Mouse (Mus musculus): ENCODE results near the gene Tbc1d14. TPM values are rescaled to one million over a fixed set of nuclear protein-coding genes. Genes with fewer than 3 reads are reported as not detected.

Gene Tbc1d14
- polyA plus RNA-seq, 1 experiment from 2014 or later, result 38.2 TPM

DNA sequence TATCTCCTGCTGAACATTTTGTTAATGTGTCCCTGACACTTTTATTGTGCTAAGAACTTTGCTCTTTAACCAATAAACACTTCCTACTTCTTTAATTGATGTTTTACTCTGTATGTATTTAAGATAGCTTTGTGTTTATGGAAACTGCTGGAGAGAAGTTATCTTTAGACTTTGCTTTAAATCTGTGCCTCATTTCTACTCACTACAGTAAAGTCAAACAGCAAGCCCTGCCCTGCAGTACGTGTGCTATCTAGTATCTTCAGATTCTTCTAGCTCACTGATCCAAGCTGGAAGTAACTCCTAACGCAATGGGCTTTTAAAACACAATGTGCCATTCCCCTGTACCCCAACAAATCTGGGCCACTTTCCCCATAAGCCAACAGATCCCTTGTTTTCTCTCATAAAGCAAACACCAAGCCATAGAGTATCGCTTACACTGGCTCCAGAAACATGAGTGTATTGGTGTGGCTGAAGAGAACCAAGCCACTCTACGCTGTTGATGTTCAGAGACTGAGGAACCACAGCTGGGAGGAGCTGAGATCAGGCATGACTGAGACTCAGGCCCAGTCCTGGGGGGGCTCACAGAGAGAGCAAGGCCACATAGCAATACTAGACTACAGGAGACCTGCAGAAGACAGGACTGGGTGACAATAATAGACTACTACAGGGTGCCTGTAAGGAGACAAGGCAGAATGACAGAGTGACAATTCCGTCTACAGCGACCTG is 33.4 kb downstream of the Tbc1d14 start:
- no peaks in the 10 kb centered on the region for H3K27me3 ChIP-seq (ENCODE audit: low read depth, poor library complexity, severe bottlenecking)
- no peaks in the 10 kb centered on the region for H3K4me1 ChIP-seq
- H3K36me3 ChIP-seq, result no peaks in the 10 kb centered on the region
- H3K9me3 ChIP-seq (replicated peaks), result no peaks in the 10 kb centered on the region
- no peak overlapping the region for H3K4me3 ChIP-seq
- 93% methylated on average over 6 of the region's 6 CpGs for WGBS
- no peak for DNase-seq (ENCODE audit: low spot score)
- H3K27ac ChIP-seq, result no peak overlapping the region

DNA sequence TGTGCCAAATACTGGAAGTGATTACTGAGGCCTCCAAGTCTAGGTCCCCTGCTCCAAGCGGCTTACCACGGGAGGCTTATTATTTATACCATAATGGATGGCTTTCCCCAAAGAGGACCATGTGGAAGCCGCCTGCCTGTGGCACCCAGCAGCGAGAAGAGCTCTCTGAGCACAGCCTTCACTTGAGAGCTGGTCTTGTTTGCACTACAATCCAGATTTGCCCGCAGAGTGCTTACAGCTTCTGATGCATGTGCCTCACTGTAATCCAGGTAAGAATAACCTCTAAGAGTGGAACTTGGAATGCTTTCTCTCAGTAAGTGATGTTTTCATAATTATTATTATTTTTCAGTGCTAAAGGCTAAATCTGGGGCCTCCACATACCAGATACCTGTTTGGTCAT is 34.0 kb downstream of the Tbc1d14 start:
- Histone ChIP-seq H3K4me3 (no peak overlapping the region), H3K9me3 (replicated peaks) (no peaks in the 10 kb centered on the region), H3K4me1 (no peaks in the 10 kb centered on the region), H3K36me3 (no peaks in the 10 kb centered on the region), H3K27ac (no peak overlapping the region), H3K27me3 (ENCODE audit: low read depth, poor library complexity, severe bottlenecking) (no peaks in the 10 kb centered on the region)
- WGBS, result 89% methylated on average over 5 of the region's 5 CpGs
- DNase-seq (ENCODE audit: low spot score), result no peak

DNA sequence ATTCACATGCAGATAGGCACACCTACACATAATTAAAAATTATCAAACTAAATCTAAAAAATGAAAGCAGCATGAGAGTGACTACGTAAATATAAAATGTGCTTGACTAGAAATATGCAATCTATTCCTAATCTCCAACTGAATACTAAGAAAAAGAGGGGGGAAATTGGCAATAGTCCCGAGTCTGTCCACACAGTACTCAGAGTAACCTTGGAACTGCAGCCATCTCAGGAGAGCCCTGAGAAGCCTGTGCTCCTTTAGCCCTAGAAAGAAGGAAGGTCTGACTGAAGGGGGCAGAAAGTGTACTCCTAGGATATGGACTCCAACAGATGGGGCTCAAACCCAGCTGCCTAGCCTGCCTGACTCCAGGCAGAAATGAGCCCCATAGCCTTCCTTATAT is 34.5 kb downstream of the Tbc1d14 start:
- 95% methylated on average over 2 of the region's 2 CpGs for WGBS

DNA sequence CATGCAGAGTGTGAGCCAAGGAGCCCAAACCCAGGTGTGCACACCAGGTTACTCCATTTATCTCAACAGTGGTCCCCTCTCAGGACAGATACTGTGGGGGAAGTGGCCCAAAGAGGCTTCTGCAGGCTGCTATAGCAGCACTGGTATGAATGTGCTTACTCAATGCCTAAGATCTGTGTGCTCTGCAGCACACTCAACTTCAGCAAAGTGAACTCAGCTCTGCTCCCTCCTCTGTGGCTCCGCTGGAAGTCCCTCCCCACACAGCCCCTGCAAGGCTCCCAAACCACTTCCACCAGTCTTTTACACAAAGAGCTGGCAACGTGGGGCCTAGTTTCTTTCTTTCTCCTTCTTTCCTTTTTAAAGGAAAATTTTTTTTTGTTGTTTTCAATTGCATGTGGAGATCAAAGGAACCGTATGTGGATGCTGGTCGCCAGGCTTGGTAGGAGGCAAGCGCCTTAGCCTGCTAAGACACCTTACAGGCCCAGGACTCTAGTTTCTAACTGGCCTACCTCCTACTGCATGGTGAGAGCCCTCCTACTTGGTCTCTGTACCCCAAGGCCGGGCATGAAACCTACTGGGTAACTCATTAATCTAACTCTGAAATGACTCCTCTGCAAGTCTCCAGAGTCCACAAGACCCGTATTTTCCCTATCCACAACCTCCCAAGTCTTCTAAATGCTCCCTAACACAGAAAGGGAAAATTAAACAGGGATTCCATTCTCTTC is 35.3 kb downstream of the Tbc1d14 start:
- no peaks in the 10 kb centered on the region for H3K27me3 ChIP-seq (ENCODE audit: low read depth, poor library complexity, severe bottlenecking)
- 53% methylated on average over 7 of the region's 7 CpGs for WGBS
- no peak for DNase-seq (ENCODE audit: low spot score)
- H3K27ac ChIP-seq, result no peak overlapping the region
- no peaks in the 10 kb centered on the region for H3K4me1 ChIP-seq
- no peaks in the 10 kb centered on the region for H3K36me3 ChIP-seq
- H3K4me3 ChIP-seq, result no peak overlapping the region
- no peaks in the 10 kb centered on the region for H3K9me3 ChIP-seq (replicated peaks)

More for the DNA sequence above, 34.5 kb downstream of the Tbc1d14 start:
- Histone ChIP-seq H3K4me1 (no peaks in the 10 kb centered on the region), H3K36me3 (no peaks in the 10 kb centered on the region), H3K4me3 (no peak overlapping the region), H3K27me3 (ENCODE audit: low read depth, poor library complexity, severe bottlenecking) (no peaks in the 10 kb centered on the region), H3K27ac (no peak overlapping the region), H3K9me3 (replicated peaks) (no peaks in the 10 kb centered on the region)
- DNase-seq (ENCODE audit: low spot score), result no peak

DNA sequence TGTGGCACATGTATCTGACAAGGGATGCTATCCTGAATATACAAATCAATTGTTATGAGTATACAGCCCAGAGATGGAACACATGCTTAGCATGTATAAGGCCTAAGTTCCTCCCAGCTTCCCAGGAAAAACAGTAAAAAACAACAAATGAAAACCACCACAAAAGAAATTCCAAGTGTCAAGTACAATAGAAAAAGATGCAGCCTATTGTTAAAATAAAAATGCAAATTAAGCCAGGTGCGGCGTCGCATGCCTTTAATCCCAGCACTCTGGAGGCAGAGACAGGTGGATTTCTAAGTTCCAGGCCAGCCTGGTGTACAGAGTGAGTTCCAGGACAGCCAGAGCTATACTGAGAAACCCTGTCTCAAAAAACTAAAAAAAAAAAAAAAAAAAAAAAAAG is 36.2 kb downstream of the Tbc1d14 start:
- Histone ChIP-seq H3K27ac (no peak overlapping the region), H3K27me3 (ENCODE audit: low read depth, poor library complexity, severe bottlenecking) (no peaks in the 10 kb centered on the region), H3K36me3 (no peaks in the 10 kb centered on the region), H3K9me3 (replicated peaks) (no peaks in the 10 kb centered on the region), H3K4me3 (no peak overlapping the region), H3K4me1 (no peaks in the 10 kb centered on the region)
- 76% methylated on average over 3 of the region's 3 CpGs for WGBS
- DNase-seq (ENCODE audit: low spot score), result no peak

DNA sequence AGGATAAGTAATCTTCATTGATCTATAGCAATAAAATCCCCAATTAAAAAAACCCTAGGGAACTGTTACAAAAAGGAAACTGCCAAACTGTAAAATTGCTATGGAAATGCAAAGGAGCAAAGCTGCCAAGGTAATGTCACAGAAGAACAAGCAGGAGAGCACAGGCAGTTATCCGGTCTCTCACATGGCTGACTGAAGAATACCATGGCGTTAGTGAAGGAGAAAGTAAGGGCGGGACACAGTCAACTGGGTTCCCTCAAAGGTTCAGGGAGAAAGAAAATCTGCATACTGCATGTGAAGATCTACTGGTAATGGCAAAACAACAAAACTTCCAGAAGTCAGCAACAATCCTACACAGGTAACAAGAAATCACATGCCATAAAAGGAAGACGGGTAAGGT is 36.8 kb downstream of the Tbc1d14 start:
- 83% methylated on average over 4 of the region's 4 CpGs for WGBS
- no peak overlapping the region for H3K27ac ChIP-seq
- no peak overlapping the region for H3K4me3 ChIP-seq
- no peaks in the 10 kb centered on the region for H3K9me3 ChIP-seq (replicated peaks)
- H3K4me1 ChIP-seq, result no peaks in the 10 kb centered on the region
- H3K27me3 ChIP-seq (ENCODE audit: low read depth, poor library complexity, severe bottlenecking), result no peaks in the 10 kb centered on the region
- DNase-seq (ENCODE audit: low spot score), result no peak
- H3K36me3 ChIP-seq, result no peaks in the 10 kb centered on the region

DNA sequence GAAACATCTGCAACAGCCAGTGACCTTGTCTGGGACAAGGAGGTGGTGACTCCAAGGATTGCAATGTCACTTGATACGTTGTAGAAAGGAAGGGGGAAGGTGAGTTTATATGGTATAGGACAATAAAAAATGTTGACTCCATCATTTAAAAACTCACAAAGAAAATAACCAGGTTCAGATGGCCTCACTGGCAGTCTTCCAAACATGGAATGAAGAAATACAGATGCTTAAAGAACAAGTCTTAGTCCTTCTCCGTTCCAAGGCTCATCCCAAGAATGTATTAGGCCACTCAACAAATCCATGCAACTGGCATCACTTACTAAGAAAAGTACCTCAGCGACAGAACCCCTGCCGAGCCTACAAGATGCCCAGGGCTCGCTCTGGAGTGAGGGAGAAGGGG is 38.6 kb downstream of the Tbc1d14 start:
- no peak overlapping the region for H3K27ac ChIP-seq
- no peak for DNase-seq (ENCODE audit: low spot score)
- no peak overlapping the region for H3K4me3 ChIP-seq
- no peaks in the 10 kb centered on the region for H3K9me3 ChIP-seq (replicated peaks)
- no peaks in the 10 kb centered on the region for H3K27me3 ChIP-seq (ENCODE audit: low read depth, poor library complexity, severe bottlenecking)
- no peaks in the 10 kb centered on the region for H3K4me1 ChIP-seq
- no peaks in the 10 kb centered on the region for H3K36me3 ChIP-seq
- WGBS, result 79% methylated on average over 5 of the region's 5 CpGs

DNA sequence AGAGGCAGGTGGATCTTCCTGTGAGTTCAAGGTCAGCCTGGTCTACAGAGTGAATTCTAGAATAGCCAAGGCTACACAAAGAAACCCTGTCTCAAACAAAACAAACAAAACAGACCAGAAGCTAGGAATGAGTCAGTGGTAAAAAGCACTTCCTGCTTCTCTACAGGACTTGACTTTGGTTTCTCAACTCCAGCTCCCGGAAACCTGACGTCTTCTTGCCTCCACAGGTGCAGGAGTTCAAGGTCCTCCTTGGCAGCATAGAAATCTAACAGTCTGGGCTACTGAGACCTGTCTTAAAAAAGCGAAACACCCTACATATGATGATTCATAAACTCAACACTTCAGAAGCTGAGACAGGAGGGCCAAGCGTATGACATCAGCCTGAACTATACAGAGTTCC is 39.2 kb downstream of the Tbc1d14 start:
- no peaks in the 10 kb centered on the region for H3K9me3 ChIP-seq (replicated peaks)
- 83% methylated on average over 4 of the region's 4 CpGs for WGBS
- no peak overlapping the region for H3K4me3 ChIP-seq
- no peak for DNase-seq (ENCODE audit: low spot score)
- no peaks in the 10 kb centered on the region for H3K4me1 ChIP-seq
- H3K27ac ChIP-seq, result no peak overlapping the region
- no peaks in the 10 kb centered on the region for H3K36me3 ChIP-seq
- no peaks in the 10 kb centered on the region for H3K27me3 ChIP-seq (ENCODE audit: low read depth, poor library complexity, severe bottlenecking)

DNA sequence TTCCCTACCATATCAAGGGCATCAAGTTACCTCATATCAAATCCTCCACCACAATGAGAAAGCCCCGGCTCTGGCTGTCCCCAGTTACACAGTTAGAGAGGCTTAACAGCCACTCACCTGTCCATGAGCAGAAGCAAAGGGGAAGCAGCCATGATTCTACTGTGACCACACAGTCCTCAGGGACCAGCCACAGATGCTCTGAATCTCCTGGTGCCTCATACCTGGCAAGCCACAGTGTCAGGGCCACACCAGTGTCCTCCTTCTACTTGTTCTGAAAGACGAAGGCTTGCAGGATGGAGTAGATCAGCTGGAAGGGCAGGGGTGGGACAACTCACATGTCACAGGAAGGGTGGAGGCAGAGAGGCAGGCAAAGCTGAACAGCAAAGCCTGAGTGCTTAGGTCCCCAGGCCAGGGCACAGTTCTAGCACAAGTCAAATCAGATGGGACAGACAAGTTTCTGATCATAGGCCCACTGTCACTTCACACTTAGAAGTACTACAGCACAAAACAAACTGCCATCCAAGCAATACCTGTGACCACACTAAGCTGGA is 39.9 kb downstream of the Tbc1d14 start:
- Histone ChIP-seq H3K27me3 (ENCODE audit: low read depth, poor library complexity, severe bottlenecking) (no peaks in the 10 kb centered on the region), H3K27ac (no peak overlapping the region), H3K4me3 (no peak overlapping the region), H3K36me3 (no peaks in the 10 kb centered on the region), H3K9me3 (replicated peaks) (no peaks in the 10 kb centered on the region), H3K4me1 (no peaks in the 10 kb centered on the region)
- WGBS, result 79% methylated on average over 2 of the region's 2 CpGs
- no peak for DNase-seq (ENCODE audit: low spot score)

DNA sequence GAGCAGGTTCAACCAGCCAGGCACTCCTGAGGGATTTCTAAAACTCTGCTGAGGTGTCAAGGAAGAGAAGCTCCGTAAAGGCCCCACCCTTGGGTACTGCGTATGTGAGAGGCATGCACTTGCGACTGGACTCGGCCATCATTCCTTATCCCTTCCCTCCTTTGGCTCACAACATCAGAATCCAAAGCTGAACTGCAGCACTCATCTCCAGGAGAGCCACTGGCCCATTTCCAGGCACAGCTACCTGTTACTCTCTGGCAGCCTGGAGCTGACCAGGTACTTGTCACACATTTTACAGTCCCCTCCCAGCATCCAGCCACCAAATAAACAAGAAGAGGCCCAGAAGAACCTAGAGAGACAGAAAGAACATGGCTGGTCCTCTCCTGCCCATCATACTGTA is 40.7 kb downstream of the Tbc1d14 start:
- Histone ChIP-seq H3K9me3 (replicated peaks) (no peaks in the 10 kb centered on the region), H3K36me3 (no peaks in the 10 kb centered on the region), H3K4me3 (no peak overlapping the region), H3K27me3 (ENCODE audit: low read depth, poor library complexity, severe bottlenecking) (no peaks in the 10 kb centered on the region), H3K4me1 (no peaks in the 10 kb centered on the region), H3K27ac (no peak overlapping the region)
- DNase-seq (ENCODE audit: low spot score), result no peak
- 96% methylated on average over 4 of the region's 4 CpGs for WGBS

DNA sequence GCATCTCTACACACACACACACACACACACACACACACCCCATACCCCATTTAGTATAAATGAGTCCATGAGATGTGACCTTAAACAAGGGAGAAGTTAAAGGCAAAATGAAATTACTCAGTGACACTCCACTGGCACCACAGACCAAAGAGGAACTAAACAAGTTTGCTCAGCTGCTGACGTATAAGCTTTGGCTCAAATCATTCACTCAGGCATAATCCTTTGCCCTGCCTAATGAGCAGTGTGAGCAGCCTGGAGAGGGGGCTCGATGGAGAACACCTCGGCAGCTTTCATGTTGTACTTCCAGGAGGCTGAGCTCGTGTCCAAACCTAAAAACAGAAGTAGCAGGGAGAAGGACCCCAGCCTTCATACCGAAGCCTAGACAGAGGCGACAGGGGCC is 43.8 kb downstream of the Tbc1d14 start:
- no peaks in the 10 kb centered on the region for H3K27me3 ChIP-seq (ENCODE audit: low read depth, poor library complexity, severe bottlenecking)
- no peak for DNase-seq (ENCODE audit: low spot score)
- H3K27ac ChIP-seq, result no peak overlapping the region
- 81% methylated on average over 6 of the region's 6 CpGs for WGBS
- no peaks in the 10 kb centered on the region for H3K4me1 ChIP-seq
- no peaks in the 10 kb centered on the region for H3K9me3 ChIP-seq (replicated peaks)
- no peaks in the 10 kb centered on the region for H3K36me3 ChIP-seq
- H3K4me3 ChIP-seq, result no peak overlapping the region

DNA sequence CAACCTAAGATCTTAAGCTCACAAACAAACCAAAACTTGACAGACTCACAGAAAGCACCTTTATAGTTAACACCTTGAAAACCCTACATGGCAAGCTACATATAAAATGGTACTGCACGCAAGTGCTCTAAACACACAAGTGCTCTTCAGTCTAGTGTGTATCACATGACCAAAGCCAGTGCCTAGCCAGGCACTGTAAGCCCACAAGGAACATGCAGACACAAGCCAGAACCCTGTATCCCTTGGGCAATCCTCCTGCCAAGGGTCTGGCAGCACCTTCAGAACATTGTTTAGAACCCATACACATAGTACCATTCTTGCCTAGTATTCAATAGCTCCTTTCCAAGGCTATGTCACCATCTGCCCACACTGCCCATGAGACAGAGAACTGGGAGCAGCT is 48.3 kb downstream of the Tbc1d14 start:
- Histone ChIP-seq H3K27ac (no peak overlapping the region), H3K27me3 (ENCODE audit: low read depth, poor library complexity, severe bottlenecking) (no peaks in the 10 kb centered on the region), H3K36me3 (no peaks in the 10 kb centered on the region), H3K9me3 (replicated peaks) (no peaks in the 10 kb centered on the region), H3K4me1 (no peaks in the 10 kb centered on the region), H3K4me3 (no peak overlapping the region)
- WGBS, result 86% methylated on average over 1 of the region's 1 CpGs
- no peak for DNase-seq (ENCODE audit: low spot score)

DNA sequence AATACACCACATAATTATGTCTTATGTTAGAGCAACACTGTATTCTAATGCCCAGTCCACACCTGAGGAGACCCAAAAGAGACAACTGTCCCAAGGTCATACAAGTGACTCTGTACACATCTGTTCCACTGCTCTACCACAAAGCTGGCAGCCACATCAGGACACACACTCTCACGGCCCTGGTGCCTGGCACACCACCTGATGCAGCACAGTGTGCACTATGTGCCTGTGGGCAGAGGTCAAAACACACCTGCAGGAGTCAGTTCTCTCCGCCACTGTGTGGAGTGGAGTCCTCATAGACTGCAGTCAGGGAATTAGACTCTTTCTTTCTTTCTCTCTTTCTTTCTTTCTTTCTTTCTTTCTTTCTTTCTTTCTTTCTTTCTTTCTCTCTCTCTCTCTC is 52.1 kb downstream of the Tbc1d14 start:
- Histone ChIP-seq H3K9me3 (replicated peaks) (no peaks in the 10 kb centered on the region), H3K27me3 (ENCODE audit: low read depth, poor library complexity, severe bottlenecking) (no peaks in the 10 kb centered on the region), H3K4me3 (no peak overlapping the region), H3K27ac (no peak overlapping the region), H3K4me1 (no peaks in the 10 kb centered on the region), H3K36me3 (no peaks in the 10 kb centered on the region)
- DNase-seq (ENCODE audit: low spot score), result no peak
- WGBS, result 87% methylated on average over 2 of the region's 2 CpGs
